Comparison of ENCODE assay signal across 8 mouse cellular contexts in the genomic region with DNA sequence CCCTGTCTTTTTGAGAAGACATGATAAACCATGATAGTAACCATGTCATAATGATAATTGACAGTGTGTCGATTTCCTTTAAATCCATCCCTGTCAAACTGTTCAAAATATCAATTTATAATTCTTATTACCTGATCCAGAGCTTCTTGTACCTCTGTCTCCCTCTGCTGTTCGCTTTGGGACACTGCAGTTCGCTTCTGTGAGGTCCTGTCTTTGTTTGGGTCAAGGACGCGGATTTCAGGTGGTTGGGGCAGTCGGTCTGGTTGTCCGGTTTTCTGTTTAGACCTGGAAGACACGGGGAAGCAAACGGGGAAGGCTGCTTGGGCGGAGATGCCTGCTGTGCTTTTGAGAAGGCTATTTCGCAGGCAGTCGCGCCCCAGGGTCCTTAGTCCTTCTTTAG. TPM values are rescaled to one million over a fixed set of nuclear protein-coding genes. Genes with fewer than 3 reads are reported as not detected.
DNase-seq lines count a peak whose midpoint lies in the region; ATAC-seq and TF ChIP-seq lines count a peak whose summit lies in the region.

No protein-coding gene starts in this region.

- H3K4me3 ChIP-seq in ES-Bruce4 (ENCODE audit: low read depth, low read length), result peak overlapping the region; percentile 25
- peak overlapping the region; percentile 55 for H3K4me3 ChIP-seq in forebrain, embryonic 10.5 days

- peak; percentile 61; the same call in 1 of the 2 replicates for ATAC-seq in neutrophil, adult 5-6 weeks (ENCODE audit: extremely low read depth, insufficient number of reproducible peaks, low FRiP score, poor library complexity, severe bottlenecking)

- no peak overlapping the region for H3K9ac ChIP-seq in ES-Bruce4 (ENCODE audit: low read depth, poor library complexity, severe bottlenecking)

- intact Hi-C loops in heart, postnatal 36 days (cut with DNase I), result loop anchor here (1.0 to 5.0 kb wide), 2 partner anchors 113 to 156 kb away; no protein-coding TSS in a partner anchor

- H3K9me3 ChIP-seq in ES-Bruce4 (replicated peaks; ENCODE audit: control insufficient read depth, insufficient read depth, low read length, poor library complexity, severe bottlenecking), result no peaks in the 10 kb centered on the region
- no peaks in the 10 kb centered on the region for H3K9me3 ChIP-seq in forebrain, embryonic 10.5 days

- no peak overlapping the region for H3K27ac ChIP-seq in ES-Bruce4 (ENCODE audit: insufficient read depth, low read length)
- H3K27ac ChIP-seq in forebrain, embryonic 10.5 days, result peak overlapping the region; percentile 67

- 0 out of 2 replicates have a peak, but pooled peaks have one; percentile 24 for TF ChIP-seq EP300 in ES-Bruce4 (IDR thresholded peaks at IDR 0.05; ENCODE audit: insufficient read depth, low read depth, low read length)

- no peaks in the 10 kb centered on the region; the same call in 1 of the 2 replicates for H3K27me3 ChIP-seq in ES-Bruce4 (ENCODE audit: control insufficient read depth, insufficient read depth, low read length, poor library complexity, severe bottlenecking)
- H3K27me3 ChIP-seq in forebrain, embryonic 10.5 days (ENCODE audit: poor library complexity, severe bottlenecking), result peaks cover 100% of the 10 kb centered on the region

- 0% methylated on average over 13 of the region's 13 CpGs for WGBS in forebrain, embryonic 10.5 days

- TF ChIP-seq POLR2A in ES-Bruce4 (IDR thresholded peaks at IDR 0.05; ENCODE audit: insufficient read depth, low read length), result no peak

- peak; percentile 65 for TF ChIP-seq CTCF in ES-Bruce4 (IDR thresholded peaks at IDR 0.05; ENCODE audit: low read depth, low read length)

- H3K4me1 ChIP-seq in ES-Bruce4 (ENCODE audit: control insufficient read depth, insufficient read depth, low read length), result peaks cover 2% of the 10 kb centered on the region
- H3K4me1 ChIP-seq in forebrain, embryonic 10.5 days, result peaks cover 29% of the 10 kb centered on the region

- DNase-seq in c-Kit-negative CD71-positive TER-119-positive erythroid progenitor cells, embryonic 14.5 days (ENCODE audit: low read depth, low spot score), result peak; percentile 77
- peak; percentile 79 for DNase-seq in forebrain, embryonic 10.5 days (ENCODE audit: extremely low spot score, low spot score)
- peak; percentile 66 to 72 for DNase-seq in heart, postnatal 36 days
- peak; percentile 43 to 82 for DNase-seq in layer of hippocampus, adult 18-20 months (ENCODE audit: low spot score in 2 of 2)
- DNase-seq in lung, adult 18-20 months, result peak; percentile 66 to 77
- peak; percentile 59 for DNase-seq in thymus, postnatal 0 days (ENCODE audit: low spot score)

- no peaks in the 10 kb centered on the region for H3K36me3 ChIP-seq in ES-Bruce4 (ENCODE audit: control insufficient read depth, insufficient read depth, low read length, poor library complexity, severe bottlenecking)
- no peaks in the 10 kb centered on the region for H3K36me3 ChIP-seq in forebrain, embryonic 10.5 days (replicated peaks)

RNA-seq across cellular contexts. Expression of a gene that starts 11.5 kb away (rescaled TPM):
- polyA plus RNA-seq in ES-Bruce4 (2011; ENCODE audit: insufficient read depth, insufficient read length, low read depth, missing spikeins), result 4.6 TPM in 2 replicates
- polyA plus RNA-seq in forebrain, embryonic 10.5 days (2016; fragmentation: Nextera tagmentation; extraction: Ambion mirVana), result 0.20 TPM in 1 of 2 replicates, not detected in the other
- total RNA-seq in heart, postnatal 36 days (2021), result not detected
- not detected for total RNA-seq in layer of hippocampus, adult 18-20 months (2021)
- not detected in 2 replicates for total RNA-seq in neutrophil, adult 5-6 weeks (2017)
- polyA plus RNA-seq in thymus, postnatal 0 days (2015; fragmentation: Nextera tagmentation; extraction: Ambion mirVana), result 0.46 and 0.55 TPM in 2 replicates
